Mouse (Mus musculus): ENCODE results near the gene BC048671. TPM values are rescaled to one million over a fixed set of nuclear protein-coding genes. Genes with fewer than 3 reads are reported as not detected.

BC048671 gene
- total RNA-seq (2021), result not detected
- long read RNA-seq, experiment 1, result 0 reads
- long read RNA-seq, experiment 2, result 0 reads

DNA sequence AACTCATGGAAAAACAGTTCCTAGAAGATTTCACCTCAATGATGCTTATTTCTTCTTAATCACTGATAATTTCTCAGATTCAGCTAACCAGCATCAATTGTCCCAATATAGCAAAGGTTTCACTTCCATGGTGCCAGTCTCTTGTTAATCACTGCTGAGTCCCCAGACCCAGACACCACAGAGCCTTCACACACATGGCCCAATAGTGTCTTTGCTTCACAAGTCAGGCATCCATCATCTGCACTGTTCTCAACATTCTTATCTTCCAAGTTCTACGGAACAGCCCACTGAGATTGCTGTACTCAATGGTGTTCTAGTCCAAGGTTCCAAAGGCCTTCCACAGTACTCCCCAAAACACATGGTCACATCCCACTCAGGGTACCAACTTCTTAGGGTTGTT, at the start of gene BC048671:
Gene BC048671, plus strand, starts transcription at position 301 of the 400 bp plus-strand sequence.
- DNase-seq, result no peak

DNA sequence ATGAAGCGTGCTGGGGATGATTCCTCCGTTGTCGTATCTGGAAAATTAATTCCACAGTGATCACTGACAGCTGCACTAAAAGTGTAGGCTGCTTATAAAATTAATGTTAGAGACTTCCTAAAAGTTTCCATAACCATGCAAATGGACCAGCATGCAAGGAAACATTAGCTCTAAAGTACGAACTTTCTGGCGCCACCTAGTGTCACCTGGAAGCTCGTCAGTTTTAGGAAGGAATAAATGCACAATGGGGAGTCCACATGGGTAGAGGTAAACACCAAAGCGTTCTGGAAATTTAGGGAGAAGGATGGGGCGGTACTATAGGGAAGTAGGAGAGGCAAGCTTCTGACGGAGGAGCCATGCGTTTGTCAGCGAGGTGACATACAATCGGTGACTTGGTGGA, 12.8 kb upstream of the BC048671 start:
- no peak for DNase-seq

GRCm38 (mm10) chr6:90306315-90306975, 5.4 kb downstream of the BC048671 start:
- no peak for DNase-seq

DNA sequence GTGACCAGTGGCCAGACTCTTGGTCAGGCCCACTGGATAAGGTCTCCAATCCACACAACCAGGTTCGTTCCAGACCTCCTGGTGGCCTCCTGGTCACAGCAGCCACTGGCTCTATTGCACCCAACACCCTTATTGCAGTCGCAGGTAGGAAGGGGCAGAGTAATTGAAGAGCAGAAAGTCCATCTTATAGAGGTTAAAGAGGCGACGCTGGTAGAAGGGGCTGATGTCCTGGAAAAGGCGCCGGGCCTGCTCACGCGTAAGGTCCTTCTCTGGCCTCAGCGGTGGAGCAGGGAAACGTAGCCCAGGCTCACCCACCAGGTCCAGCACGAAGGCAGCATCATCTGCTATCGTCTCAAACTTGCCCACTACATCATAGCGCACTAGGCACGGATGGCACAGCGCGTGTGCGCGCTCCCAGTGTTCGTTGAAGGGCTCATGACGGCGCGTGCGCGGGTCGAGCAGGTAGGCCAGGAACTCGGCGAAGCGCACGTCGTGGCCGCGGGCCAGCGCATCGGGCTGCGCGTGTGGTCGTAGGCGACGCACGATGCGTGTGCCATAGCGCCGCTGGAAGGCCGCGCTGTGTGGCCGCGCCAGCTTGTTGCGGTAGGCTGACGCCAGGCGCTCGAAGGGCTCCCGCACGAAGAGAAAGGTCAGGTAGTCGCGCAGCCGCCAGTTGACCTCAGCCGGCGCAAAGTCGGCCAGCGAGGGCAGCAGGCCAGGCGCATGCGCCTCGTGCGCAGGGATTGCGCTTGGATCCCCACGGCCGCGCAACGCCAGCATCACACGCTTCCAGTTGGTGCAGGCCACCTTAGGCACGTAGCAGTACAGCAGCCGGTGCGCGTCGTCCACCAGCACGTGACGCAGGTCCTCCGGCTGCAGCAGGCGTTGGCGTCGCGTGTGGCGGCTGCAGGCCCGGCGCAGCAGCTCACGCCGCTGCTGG, 8.1 kb downstream of the BC048671 start:
- no peak for DNase-seq

- no peak for DNase-seq
Observed at GRCm38 (mm10) chr6:90315961-90316360, 14.9 kb downstream of the BC048671 start.

DNA sequence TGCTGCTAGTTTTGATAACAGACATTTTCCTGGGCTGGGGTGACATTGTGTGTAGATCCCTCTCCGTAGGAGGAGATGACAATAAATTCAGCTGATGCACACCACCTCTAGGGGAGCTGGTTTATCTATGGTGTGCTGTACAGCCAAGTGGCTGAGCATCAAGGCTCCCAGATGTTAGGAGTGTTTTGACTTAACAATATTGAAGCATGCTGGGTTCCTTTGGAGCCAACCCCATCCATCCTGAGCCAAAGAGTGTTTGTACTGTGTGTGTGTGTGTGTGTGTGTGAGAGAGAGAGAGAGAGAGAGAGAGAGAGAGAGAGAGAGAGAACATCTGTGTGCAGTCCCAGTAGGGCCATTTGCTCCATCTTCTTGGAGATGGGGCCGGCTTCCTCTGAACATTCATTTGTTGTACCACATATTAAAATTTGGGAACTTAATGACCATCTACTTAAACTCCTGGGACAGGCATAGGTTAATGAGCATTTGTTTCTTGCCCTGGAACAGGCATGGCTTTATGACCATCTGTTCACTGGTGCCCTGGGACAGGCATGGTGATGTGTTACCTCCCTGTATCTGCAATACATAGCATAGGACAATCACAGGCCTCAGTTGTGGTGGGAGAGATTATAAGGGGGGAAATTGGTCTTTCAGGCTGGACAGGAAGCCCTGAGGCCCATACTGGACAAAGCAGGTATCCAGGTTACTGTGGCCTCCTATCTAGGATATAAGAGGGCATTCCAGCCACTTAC, 16.7 kb downstream of the BC048671 start:
- DNase-seq, result no peak

DNA sequence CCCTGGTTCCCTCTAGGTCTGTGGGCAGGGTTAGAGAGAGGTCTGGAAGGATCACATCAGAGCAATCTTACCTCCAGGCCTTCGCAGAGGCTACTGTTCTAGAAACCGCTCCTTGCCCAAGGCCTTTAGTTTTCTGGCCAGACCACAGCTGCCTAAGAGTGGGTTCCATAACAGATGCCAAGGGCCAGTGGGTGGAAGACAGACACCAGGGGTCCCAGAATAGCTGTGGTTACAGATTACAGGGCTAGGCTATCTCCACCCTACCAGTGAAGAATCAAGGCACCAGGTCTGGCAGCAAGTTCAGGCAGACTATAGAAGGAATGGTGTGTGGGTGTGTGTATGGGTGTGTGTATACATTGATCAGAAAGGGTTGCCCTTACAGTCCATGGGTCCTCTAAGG, 18.0 kb downstream of the BC048671 start:
- DNase-seq, result no peak

- peak; percentile 62 for DNase-seq
Observed at GRCm38 (mm10) chr6:90319475-90320191, 18.6 kb downstream of the BC048671 start.

GRCm38 (mm10) chr6:90320429-90320828, 19.4 kb downstream of the BC048671 start:
- DNase-seq, result no peak

DNA sequence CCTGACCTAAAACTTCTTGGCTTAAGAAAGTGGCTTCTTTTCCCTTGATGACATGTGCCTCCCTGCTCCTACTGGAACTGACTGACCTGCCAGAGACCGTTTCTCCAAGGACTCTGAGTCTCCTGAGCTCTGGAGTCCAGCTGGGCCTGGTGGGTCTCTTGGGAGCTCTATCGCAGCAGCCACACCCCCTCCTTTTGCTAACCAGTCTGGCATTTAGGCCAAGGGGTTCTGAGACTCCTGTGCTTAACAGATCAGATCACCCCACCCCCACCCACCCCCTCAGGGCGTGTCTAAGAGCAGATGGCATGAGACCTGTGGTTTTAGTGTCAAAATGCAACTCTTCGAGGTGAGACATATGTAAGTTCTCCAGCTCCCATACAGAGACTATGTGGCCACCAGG, 20.8 kb downstream of the BC048671 start:
- no peak for DNase-seq

DNA sequence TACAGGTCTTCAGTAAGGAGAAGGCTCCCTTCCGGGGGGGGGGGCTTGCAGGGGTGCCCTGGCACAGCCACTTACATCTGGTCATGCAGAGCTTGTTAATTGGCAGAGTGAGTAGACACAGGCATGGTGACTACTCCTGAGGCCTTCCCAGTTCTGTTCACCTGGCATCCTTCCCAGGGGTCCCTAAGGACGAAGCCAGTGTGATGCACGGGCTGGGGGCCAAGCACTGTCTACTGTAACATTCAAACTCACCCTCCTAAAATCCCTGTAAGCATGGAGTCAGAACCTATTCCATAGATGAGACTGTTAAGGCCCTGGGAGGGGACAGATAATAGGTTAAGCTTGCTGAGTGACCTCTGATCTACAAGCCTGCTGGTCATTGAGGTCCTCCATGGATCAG, 23.0 kb downstream of the BC048671 start:
- no peak for DNase-seq

GRCm38 (mm10) chr6:90324463-90324862, 23.4 kb downstream of the BC048671 start:
- DNase-seq, result no peak

DNA sequence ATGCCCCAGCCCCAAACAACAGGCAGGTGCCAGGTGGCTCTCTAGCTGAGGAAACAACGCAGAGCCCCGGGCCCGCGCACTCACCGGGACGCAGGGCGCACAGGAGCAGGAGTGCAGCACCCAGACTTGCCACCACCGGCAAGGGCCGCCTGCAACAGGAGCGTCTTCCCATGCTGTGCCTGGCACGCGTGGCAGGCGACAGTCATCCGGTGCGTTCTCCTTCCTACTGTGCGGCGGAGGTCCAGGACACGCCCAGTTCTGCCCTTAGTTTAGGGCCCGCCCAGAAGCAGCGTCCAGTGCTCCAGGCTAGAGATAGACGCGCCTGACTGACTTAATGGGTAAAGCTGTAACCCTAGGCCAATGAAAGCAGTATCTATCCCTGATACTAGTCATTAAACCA, 24.0 kb downstream of the BC048671 start, which contains the start of gene Chst13:
Gene Chst13, minus strand, starts transcription at position 195 of the 400 bp plus-strand sequence.
- DNase-seq, result peak; percentile 26

DNA sequence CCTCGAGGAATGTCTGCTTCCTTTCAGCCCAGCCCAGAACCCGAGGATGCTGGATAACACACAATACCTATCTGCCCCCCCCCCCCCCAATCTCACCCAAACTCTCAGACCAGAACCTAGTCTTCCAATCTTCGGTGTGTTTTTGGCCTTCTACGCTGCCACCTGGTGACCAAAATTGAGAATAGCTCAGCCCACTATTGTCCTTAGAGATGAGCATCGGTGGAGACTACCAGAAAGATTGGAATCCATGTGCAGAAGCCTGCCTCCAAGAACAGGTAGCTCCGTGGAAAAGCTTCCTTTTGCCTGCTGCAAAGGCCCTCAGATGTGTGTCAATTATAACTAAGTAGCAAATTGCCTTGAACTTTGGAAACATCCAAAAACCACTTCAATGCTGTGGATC, 26.7 kb downstream of the BC048671 start:
- no peak for DNase-seq

GRCm38 (mm10) chr6:90329953-90330352, 28.9 kb downstream of the BC048671 start:
- DNase-seq, result peak; percentile 34

DNA sequence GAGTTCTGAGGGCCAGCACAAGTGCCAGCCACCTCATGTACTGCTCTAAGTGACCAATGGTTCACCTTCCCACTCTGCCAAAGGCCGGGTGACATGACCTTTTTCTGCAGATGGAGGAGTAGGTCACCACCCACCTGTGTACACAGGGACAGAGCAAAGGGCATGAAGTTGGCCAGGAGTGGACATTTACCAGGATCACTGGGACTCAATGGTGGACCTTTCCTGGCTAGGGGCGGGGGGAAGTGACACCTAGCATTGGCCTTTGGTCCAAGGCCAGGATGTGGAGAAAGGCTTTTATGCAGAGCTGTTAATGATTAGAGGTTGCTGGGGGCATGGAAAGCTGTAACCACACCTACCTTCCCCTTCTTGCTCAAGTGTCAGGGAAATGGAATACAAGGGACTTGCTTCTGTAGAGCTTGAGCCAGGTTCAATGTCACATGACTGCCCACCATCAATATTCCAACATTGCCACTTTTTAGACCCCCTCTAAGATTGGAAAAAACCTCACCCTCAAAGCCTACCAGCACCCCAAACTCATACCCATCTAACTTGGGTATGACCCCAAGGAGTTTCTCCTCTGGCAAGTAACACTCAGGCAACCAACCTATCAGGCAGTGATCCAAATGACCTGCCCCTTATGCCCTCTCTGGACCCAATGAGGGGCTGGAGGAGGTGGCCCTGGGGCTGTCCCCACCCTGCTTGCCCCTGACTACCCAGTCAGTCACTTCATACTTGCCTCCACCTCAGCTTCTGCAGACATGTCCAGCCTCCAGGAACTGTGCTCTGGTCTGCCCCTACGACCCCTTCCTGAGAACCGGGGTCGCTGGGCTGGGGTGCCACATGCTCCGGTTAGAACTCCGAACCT, 31.8 kb downstream of the BC048671 start, which contains the start of gene Uroc1:
Gene Uroc1, plus strand, starts transcription at position 724 of the 865 bp plus-strand sequence.
- DNase-seq, result no peak

DNA sequence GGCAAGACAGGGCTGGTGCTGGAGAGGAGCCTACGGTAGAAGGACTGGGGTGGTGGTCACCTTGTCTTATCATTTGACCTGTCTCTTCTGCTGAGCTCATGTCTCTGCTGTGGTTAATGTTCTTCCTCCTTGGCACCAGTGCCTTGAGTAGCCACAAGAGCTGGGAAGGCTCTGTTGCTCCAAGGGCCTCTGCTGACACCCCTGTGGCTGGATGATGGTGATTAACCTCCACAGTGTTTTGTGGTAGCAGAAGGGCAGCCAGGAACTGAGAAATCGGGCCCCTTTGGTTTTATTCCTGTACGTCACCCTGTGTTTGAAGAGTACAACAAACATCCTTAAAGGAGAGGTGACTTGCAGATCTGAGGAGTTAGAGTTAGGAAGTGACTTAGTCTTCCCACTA, 33.2 kb downstream of the BC048671 start:
- DNase-seq, result no peak

DNA sequence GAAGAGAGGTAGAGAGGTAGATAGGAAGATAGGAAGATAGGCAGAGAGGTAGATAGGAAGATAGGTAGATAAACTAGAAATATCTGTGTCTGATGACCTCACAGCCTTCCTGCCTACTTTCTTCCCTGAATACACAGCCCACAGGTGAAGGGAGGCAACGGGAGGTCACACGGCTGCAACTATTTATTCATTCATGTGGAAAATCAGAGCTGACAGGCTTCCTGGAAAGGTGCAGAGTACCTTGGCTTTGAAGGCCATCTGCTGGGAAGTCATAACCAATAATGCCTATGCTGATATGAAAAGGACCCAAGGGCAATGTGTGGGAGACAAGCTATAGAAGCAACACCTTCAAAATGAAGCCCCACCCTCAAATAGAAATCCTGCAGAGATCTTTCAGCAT, 41.3 kb downstream of the BC048671 start:
- DNase-seq, result no peak

DNA sequence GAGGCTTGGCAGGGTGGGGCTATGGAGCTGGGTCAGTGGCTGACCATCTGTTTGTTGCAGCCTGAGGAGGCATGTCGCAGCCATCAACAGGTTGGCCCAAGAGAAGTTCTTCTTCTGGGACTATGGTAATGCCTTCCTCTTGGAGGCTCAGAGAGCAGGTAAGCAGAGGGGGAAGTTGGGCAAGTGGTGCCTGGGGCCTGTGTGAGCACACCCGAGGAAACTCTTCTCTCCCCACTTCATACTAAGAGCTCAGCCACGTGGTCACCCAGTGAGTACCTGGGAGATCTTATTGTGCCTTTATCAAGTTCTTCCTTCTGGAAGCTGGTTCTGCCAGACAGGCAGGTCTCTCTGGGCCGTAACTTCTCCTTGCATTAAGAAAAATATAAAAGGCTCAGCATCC, 46.2 kb downstream of the BC048671 start:
- no peak for DNase-seq

- no peak for DNase-seq
Observed at GRCm38 (mm10) chr6:90348500-90348899, 47.5 kb downstream of the BC048671 start.

DNA sequence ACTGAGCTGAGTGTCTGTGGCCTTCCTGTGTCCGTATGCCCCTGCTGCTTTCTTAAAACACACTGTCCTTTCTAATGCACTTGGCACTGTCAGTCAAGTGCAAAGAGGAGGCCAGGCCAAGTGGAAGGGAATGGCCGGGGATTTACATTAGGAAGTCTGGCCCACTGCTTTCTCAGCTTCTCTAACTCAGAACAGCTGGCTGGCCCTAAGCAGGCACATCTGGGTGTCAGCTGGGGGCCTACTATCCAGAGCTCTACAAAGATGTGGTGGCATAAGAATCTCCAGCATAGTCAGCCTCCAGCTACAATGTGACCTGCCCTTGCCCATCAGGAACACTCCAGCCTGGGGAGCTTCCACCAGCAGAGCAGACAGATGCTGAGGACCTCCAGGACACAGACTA, 49.0 kb downstream of the BC048671 start:
- no peak for DNase-seq
